Mouse (Mus musculus) erythroblast, embryonic 14.5 days (primary cell): Measurements from ENCODE around the gene Smg6. TPM values are rescaled to one million over a fixed set of nuclear protein-coding genes. Genes with fewer than 3 reads are reported as not detected.

Experiments used
- H3K27me3 ChIP-seq: 2 replicates; pipeline ENCODE4 v1.6.1; 2012; ENCODE audit warnings: inconsistent platforms; ENCODE audit not compliant: control insufficient read depth
- H3K36me3 ChIP-seq: 2 replicates; pipeline ENCODE4 v1.6.1; 2012; ENCODE audit warnings: mild to moderate bottlenecking, inconsistent platforms; ENCODE audit not compliant: control insufficient read depth
- H3K4me1 ChIP-seq: 2 replicates; pipeline ENCODE4 v1.6.1; 2012; ENCODE audit warnings: inconsistent platforms; ENCODE audit not compliant: control insufficient read depth
- H3K4me3 ChIP-seq: replicated peaks from 2 replicates; pipeline ENCODE3; 2012; ENCODE audit warnings: moderate library complexity, mild to moderate bottlenecking, inconsistent platforms
- H3K9me3 ChIP-seq: 2 replicates; pipeline ENCODE4 v1.6.1; 2012; ENCODE audit warnings: low read length, inconsistent platforms, mixed read lengths; ENCODE audit not compliant: control insufficient read depth
- GATA1 ChIP-seq: IDR thresholded peaks from 2 replicates; pipeline ENCODE4 v1.6.1; 2012; ENCODE audit warnings: low read length, inconsistent platforms, mixed read lengths
- TAL1 ChIP-seq: IDR thresholded peaks from 3 replicates; pipeline ENCODE4 v1.6.1; 2012; ENCODE audit warnings: low read length, inconsistent platforms, mixed read lengths
- polyA plus RNA-seq: library from polyadenylated mRNA; stranded (reverse); fragments of >175 nt; gene quantifications from 2 replicates; pipeline ENCODE4 v1.2.3, GENCODE M21; 2012

Gene Smg6
- polyA plus RNA-seq, 1 experiment: 3.1 TPM

GRCm38 (mm10) chr11:74988162-74988561 lies 62.5 kb downstream of the Smg6 start:
- Histone ChIP-seq H3K36me3 (peaks cover 33% of the 10 kb centered on the region), H3K9me3 (no peaks in the 10 kb centered on the region), H3K4me3 (no peak overlapping the region), H3K4me1 (no peaks in the 10 kb centered on the region), H3K27me3 (no peaks in the 10 kb centered on the region)
- TF ChIP-seq TAL1 (no peak), GATA1 (no peak)

DNA sequence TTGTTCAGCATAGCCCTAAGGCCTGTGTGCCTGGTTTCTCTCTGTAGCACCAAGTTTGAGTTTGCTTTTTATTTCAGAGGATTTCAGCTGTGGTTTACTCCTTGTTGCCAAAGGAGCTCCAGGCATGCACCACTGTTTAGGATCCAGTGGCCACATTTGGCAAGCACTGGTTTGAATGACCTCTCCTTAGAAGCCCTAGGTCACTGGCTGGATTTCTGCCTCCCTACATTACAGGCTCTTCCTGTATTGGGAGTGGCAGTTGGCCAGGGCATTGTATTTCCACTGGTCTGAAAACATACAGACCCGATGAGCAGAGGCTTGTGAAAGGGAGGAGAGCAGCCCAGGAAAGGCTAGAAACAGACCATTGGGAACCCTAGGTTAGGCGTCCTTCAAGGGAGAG lies 63.4 kb downstream of the Smg6 start:
- no peaks in the 10 kb centered on the region for H3K9me3 ChIP-seq
- TF ChIP-seq TAL1 (no peak), GATA1 (no peak)
- H3K36me3 ChIP-seq: peaks cover 29% of the 10 kb centered on the region
- H3K4me3 ChIP-seq: no peak overlapping the region
- no peaks in the 10 kb centered on the region for H3K4me1 ChIP-seq
- no peaks in the 10 kb centered on the region for H3K27me3 ChIP-seq

- Histone ChIP-seq H3K36me3 (peaks cover 29% of the 10 kb centered on the region), H3K4me1 (no peaks in the 10 kb centered on the region), H3K27me3 (no peaks in the 10 kb centered on the region), H3K4me3 (no peak overlapping the region), H3K9me3 (no peaks in the 10 kb centered on the region)
- TF ChIP-seq TAL1 (no peak), GATA1 (no peak)
Observed at GRCm38 (mm10) chr11:74990501-74990900, 64.9 kb downstream of the Smg6 start.

DNA sequence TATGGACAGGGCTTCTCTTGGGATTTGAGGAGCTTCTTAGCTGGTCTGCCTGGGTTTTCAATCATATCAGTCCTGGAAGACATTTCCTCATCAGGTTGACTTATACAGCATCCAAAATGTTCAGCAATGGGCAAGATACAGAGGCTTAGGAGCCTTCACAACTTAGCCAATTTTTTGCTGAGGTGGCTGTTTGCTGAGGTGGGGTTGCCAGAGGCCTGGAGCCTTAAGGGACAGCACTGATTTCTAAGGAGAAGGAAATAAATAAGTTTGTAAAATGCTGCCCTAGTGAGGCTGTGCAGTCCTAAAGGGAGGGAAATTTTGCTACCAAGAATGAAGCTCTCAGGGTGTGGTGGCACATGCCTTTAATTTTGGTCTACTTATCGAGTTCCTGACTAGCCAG lies 65.7 kb downstream of the Smg6 start:
- TF ChIP-seq TAL1 (no peak), GATA1 (no peak)
- Histone ChIP-seq H3K4me1 (no peaks in the 10 kb centered on the region), H3K36me3 (peaks cover 29% of the 10 kb centered on the region), H3K9me3 (no peaks in the 10 kb centered on the region), H3K4me3 (no peak overlapping the region), H3K27me3 (no peaks in the 10 kb centered on the region)

DNA sequence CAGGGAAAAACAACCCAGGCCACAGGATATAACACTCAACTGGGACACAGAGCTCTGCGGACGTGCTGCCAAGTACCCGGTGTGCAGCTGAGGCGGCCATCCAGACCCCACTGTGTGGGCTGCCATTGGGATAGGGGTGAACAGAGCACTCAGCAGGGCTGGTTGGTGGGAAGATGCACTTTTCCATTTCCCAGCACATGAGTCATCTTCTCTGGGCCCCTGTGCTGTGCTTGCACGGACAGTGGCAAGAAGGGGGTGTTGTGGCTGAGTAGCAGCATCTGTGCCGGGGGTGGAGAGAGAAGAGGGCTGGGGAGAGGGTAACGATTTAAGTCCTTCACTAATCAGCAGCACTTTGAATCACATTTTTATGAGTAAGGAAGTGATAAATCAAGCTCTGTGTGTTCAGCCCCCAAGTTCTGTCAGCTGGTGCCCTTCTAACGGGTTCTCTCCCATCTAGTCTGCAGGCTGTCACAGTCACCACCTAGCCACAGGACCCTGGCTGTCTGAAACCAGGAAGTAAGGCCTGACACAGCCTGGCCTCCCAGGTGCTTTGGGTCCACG lies 66.9 kb downstream of the Smg6 start:
- Histone ChIP-seq H3K4me1 (no peaks in the 10 kb centered on the region), H3K27me3 (no peaks in the 10 kb centered on the region), H3K9me3 (no peaks in the 10 kb centered on the region), H3K36me3 (peaks cover 32% of the 10 kb centered on the region), H3K4me3 (no peak overlapping the region)
- no peak for TF ChIP-seq GATA1
- no peak for TF ChIP-seq TAL1

DNA sequence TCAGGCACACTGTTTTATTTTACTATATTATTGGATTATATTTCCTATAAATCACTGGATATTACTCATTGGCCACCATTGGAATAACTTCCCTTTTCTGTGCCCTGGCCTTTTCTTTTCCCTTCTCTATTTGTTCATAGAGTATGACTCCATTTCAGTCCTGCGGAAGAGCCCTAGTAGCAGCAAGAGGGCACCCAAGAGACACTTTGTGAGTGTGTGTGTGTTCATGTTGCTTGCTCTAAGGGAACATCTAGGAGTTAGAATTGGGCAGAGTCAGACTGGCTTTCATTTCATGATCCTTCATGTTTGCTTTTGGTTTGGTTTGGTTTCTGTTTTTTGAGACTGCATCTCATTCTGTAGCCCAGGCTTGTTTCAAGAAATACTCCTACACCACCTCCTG lies 68.5 kb downstream of the Smg6 start:
- Histone ChIP-seq H3K36me3 (peaks cover 35% of the 10 kb centered on the region), H3K9me3 (no peaks in the 10 kb centered on the region), H3K27me3 (no peaks in the 10 kb centered on the region), H3K4me3 (no peak overlapping the region), H3K4me1 (no peaks in the 10 kb centered on the region)
- TF ChIP-seq GATA1 (no peak), TAL1 (no peak)

DNA sequence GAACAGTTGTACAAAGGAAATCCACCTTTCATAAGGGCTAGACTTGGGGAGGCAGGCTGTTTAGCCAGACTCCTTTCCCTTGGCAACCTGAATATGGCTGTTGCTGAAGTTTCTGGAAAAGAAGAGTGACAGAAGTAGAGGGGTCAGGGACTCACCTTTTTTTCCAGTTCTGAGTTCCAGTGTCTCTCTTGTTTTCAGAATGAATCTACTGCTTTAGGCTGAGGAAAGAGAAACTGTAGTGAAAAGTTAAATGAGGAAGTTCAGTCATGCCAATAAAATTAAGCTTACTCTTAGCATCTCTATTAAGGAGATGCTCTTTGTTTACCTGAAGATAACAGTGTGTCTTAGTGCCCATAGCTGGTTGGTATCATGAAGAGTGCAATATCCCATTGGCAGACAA lies 69.2 kb downstream of the Smg6 start:
- no peak overlapping the region for H3K4me3 ChIP-seq
- peaks cover 35% of the 10 kb centered on the region for H3K36me3 ChIP-seq
- H3K9me3 ChIP-seq: no peaks in the 10 kb centered on the region
- no peaks in the 10 kb centered on the region for H3K27me3 ChIP-seq
- no peak for TF ChIP-seq GATA1
- TF ChIP-seq TAL1: no peak
- H3K4me1 ChIP-seq: no peaks in the 10 kb centered on the region

- Histone ChIP-seq H3K9me3 (no peaks in the 10 kb centered on the region), H3K36me3 (peaks cover 22% of the 10 kb centered on the region), H3K27me3 (no peaks in the 10 kb centered on the region), H3K4me1 (no peaks in the 10 kb centered on the region), H3K4me3 (no peak overlapping the region)
- no peak for TF ChIP-seq GATA1
- TF ChIP-seq TAL1: no peak
Observed at GRCm38 (mm10) chr11:74996482-74996881, 70.9 kb downstream of the Smg6 start.

DNA sequence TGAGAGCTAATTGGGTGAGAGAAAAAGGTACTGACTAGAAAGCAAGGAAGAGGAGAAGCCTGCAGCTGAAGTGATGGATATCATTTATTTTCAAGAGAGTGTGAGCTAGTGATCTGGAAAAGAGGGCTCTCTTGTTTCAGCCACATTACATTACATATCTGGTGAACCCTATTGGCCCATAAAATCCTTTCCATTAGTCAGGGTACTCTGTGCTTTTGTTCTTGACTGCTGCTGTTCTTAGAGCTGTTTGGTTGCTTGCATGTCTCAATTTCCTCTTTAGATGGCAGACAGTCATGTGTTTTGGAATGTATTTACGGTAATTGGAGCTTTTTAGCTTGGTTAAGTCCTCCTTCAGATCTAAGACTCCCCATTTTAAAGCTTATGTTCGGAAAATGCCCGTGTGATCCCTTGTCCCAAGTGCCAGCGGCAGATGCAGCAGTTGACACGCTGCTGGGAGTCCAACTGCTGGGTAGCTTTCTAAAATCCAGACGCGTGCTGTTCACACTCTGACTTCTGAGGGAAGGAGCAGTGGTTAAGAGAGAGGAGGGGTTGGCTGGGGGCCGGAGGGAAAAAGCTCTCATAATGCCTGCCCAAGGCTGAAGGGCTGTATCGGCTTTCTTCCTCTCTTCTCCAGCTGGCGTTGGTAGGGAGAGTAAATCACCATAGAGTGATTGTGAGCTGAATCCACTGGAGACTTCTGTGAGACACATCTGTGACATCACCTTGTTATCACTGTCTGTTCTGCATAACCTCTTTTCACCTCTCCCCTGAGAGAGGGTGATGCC lies 75.4 kb downstream of the Smg6 start:
- Histone ChIP-seq H3K4me3 (no peak overlapping the region), H3K4me1 (no peaks in the 10 kb centered on the region), H3K9me3 (no peaks in the 10 kb centered on the region), H3K27me3 (no peaks in the 10 kb centered on the region), H3K36me3 (peaks cover 8% of the 10 kb centered on the region)
- no peak for TF ChIP-seq TAL1
- TF ChIP-seq GATA1: no peak
